Mouse (Mus musculus): ENCODE data around the gene Mphosph9.

Mphosph9 gene

GRCm38 (mm10) chr5:124262090-124262489 lies 65.7 kb downstream of the Mphosph9 start:
- DNase-seq = no peak

GRCm38 (mm10) chr5:124259133-124259532 lies 68.6 kb downstream of the Mphosph9 start:
- no peak for DNase-seq

GRCm38 (mm10) chr5:124258026-124258425 lies 69.7 kb downstream of the Mphosph9 start:
- no peak for DNase-seq

DNA sequence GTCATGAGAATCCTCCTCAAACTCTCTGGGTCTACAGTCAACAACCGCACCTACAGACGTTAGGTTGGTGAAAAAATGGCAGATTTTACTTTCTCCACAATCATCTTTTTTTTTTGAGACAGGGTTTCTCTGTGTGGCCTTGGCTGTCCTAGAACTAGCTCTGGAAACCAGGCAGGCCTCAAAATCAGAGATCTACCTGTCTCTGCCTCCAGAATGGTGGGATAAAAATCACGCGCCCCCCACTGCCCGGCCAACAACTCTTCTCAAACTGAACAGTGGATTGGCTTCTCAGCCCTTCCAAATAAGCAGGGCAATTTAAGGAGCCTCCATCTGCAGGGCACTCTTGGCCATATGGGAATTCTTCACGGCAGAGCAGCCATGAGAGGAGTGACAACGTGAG lies 72.6 kb downstream of the Mphosph9 start:
- no peak for DNase-seq

GRCm38 (mm10) chr5:124253555-124253954 lies 74.2 kb downstream of the Mphosph9 start:
- DNase-seq = no peak

GRCm38 (mm10) chr5:124252580-124253320 lies 75.0 kb downstream of the Mphosph9 start:
- no peak for DNase-seq

DNA sequence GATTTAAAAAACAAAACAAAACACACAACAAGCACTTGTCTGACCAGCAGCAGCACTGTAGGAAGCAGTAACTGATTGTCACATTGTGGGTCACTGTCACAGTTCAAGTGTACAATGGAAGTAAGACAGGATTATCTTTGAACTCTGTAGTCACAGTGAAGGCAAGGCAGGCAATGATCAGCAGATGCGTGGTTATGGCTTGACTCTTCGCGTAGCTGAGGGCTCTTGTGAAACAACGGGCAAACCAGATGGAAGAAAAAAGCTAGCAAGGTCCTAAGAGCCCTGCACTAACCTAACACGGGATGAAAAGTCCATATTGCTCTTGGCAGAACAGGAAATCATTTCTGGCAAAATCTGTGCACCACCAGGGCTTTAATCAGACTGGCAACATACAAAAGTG lies 76.7 kb downstream of the Mphosph9 start:
- no peak for DNase-seq

GRCm38 (mm10) chr5:124249614-124250591 lies 77.9 kb downstream of the Mphosph9 start, which contains the start of gene Pitpnm2:
Pitpnm2 (minus strand) TSS chr5:124249760.
- peak; percentile 81 for DNase-seq

- DNase-seq = peak; percentile 78
Measured at GRCm38 (mm10) chr5:124248845-124249613, 78.7 kb downstream of the Mphosph9 start.

GRCm38 (mm10) chr5:124247986-124248626 lies 79.7 kb downstream of the Mphosph9 start:
- DNase-seq = peak; percentile 43

DNA sequence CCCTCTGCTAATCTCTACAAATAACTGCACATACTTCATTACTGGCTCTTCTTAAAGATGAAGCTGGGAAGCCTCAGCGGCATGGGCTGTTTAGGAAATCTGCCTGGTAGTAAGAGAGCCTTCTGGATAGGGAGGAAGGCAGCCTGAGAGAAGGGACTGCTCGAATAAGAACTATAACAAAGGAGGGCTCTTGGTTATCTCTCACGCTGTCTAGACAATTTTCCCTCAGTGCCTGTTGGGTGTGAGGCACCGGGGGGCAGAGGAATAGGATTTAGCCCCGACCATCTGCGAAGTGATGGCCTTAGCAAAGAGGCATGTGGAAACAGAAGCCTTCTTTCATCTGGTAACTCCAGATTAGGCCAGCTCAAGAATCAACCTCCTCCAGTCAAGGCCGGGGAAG lies 80.5 kb downstream of the Mphosph9 start:
- DNase-seq = no peak

DNA sequence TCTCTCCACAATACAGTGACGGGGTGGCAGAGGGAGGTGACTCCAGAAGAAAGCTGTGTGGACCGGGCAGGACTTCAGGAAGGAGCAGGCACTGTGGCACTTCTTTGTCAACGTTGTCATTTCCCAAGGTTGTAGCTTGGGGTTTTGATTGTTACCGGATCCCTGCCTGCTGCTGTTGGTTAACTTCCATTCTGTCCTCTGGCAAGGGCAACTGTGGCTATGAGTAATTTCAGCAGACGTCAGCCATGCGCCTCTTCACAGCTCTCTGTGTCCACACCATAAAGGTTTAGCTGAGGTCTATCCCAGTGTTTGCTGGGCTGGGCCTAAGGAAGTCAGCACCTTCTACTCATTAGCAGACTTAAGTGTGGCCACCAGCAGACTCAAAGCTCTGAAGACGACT lies 82.9 kb downstream of the Mphosph9 start:
- DNase-seq = no peak

- DNase-seq = no peak
Measured at GRCm38 (mm10) chr5:124244449-124244848, 83.3 kb downstream of the Mphosph9 start.

DNA sequence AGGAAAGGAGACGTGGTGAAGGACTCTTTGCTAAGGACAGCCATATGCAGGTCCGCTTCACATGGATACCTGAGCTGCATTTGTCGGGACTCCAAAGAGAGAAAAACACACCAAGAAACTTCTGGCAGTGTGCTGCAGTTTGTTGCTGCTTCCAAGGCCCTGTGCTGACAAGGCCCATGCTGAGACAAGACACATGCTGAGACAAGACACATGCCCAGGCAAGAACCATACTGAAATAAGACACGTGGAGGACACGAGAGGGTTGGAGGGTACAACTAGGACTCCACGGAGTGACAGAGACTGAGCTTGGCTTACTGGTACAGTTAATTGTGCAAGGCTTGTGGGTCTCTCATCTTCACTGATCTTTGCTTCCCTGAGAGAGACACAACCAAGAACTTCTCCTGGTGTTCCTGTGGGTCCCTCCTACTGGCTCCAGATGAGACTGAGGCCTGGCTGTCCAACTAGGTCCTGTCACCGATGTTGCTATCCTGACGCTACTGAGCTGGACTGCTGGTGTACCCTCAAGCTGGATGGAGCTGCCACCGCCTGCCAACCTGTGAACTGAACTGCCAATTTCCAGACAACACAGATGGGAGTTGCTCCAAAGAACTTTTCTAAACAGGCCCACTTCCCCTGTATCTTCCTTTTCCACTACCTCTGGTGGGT lies 84.4 kb downstream of the Mphosph9 start:
- no peak for DNase-seq

DNA sequence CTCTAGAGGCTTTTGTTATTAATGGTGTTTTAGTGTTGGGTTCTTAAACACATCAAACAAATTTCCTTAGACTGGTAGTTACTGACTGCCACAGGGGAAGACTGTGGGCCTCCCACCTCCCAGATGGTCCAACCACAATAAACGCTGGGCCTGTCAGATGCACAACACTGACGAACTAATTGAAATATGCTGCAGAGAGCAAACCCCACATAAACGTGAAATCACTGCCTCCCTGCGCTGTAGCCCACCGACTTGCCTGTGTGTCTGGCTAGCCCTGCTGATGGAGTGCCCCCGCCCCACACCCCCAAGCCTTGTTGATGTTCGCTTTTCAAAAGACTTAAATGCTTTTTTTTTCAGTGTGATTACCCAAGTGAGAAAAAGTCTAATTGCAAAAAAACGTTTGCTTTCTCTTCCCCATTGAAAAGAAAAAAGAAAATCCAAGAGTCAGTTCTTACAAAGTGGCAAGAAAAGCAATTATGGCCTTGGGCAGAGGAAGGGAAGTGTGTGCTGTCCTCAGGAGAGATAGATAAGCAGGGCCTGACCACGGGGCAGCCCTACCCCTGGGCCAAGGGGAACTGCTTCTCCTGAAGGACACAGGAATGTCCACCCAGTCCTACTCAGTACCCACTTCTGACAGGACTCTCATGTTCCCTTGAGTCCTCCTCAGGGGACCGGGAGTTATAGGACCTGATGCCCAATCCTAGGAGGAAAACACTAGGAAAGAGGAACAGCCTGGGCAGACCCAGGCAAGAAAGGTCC lies 85.9 kb downstream of the Mphosph9 start:
- no peak for DNase-seq

- no peak for DNase-seq
Measured at GRCm38 (mm10) chr5:124240841-124241685, 86.7 kb downstream of the Mphosph9 start.

DNA sequence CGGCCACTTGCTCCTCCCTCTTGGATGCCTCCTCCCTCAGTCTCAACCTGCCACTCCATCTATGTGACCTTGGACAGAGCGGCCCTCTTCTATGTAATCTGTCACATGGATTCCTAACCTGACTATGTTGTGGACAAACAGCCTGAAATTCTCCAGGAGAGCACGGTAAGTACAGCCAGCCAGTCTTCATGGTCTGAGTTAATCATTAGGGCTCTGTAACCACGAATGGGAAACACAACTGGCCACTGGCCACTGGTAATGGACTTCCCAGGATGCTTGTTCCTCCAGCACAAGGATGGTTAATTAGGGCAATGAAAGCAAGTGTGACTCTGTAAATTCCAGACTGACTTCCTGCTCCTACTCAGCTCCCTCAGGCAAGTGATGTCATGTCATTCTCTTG lies 91.6 kb downstream of the Mphosph9 start:
- DNase-seq = no peak

DNA sequence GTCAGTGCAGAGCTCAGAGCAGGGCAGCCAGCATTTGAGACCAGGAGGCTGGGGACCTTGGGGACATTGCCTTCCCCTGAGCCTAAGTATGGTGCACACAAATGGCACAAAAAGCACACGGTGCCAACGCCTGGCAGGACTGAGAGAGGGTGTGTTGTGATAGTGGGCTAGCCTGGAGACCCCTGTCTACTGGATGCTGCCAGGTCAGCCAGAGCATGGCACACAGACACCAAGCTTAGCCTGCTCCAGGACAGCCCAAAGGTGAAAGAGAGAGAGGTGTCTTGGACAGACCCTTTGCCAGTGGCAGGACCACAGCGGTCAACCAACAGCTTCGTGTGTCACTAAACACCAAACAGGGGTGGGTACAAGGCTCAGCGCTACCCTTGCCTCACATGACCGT lies 93.0 kb downstream of the Mphosph9 start:
- DNase-seq = no peak

GRCm38 (mm10) chr5:124233874-124234661 lies 93.7 kb downstream of the Mphosph9 start:
- peak; percentile 58 for DNase-seq

Measured in thymus, postnatal 14 days (tissue).